Mouse (Mus musculus): ENCODE measurements around the gene Prss50. TPM values are rescaled to one million over a fixed set of nuclear protein-coding genes. Genes with fewer than 3 reads are reported as not detected.

Gene Prss50
- polyA plus RNA-seq, 1 experiment from 2014 or later: not detected

DNA sequence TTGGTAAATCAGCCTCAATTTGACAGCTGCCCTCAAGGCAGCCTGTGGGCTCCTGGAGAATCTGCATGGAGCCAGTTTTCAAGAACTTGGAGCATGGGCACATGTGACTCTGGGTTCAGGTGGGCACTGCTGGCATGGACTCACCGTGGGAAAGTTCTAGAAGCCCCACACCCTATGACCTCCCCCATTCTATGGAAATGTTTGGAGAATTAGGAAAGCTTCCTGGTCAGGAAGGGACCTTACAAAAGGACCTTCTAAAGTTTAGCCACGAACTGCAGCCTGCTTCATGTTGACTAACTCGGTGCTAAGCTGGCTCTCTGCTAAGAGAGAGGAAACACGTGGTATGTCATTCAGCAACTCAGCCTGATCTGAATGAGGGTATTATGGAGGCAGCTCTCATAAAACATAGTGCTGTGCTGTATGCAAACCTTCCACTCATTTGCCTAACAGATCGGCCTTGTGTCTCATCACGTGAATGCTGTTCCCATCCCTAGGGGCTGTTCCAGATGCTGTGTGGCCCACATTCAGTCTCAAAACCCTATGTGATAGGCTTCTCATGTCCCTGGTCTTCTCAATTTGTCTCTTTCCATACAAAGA lies 51.7 kb downstream of the Prss50 start:
- H3K36me3 ChIP-seq: no peaks in the 10 kb centered on the region
- H3K27me3 ChIP-seq: no peaks in the 10 kb centered on the region
- no peaks in the 10 kb centered on the region for H3K4me1 ChIP-seq
- no peak overlapping the region for H3K9ac ChIP-seq
- WGBS: 71% methylated on average over 6 of the region's 6 CpGs
- ATAC-seq (ENCODE audit: borderline replicate concordance, extremely low read depth, low FRiP score, low TSS enrichment): no peak
- H3K9me3 ChIP-seq: no peaks in the 10 kb centered on the region
- H3K4me2 ChIP-seq: no peak overlapping the region
- H3K4me3 ChIP-seq: no peak overlapping the region
- no peak overlapping the region for H3K27ac ChIP-seq

Other genes with a start within 250 kb of the Prss50 start
- gene Nradd, start 233.5 kb upstream of the Prss50 start, polyA plus RNA-seq (2015; fragmentation: Nextera tagmentation; extraction: Ambion mirVana): 51.2 and 55.6 TPM in 2 replicates
- 3.6 and 4.2 TPM in 2 replicates for gene Nbeal2, start 203.8 kb upstream of the Prss50 start, polyA plus RNA-seq (2015; fragmentation: Nextera tagmentation; extraction: Ambion mirVana)
- 151 TPM in 2 replicates for gene Ccdc12, start 201.5 kb upstream of the Prss50 start, polyA plus RNA-seq (2015; fragmentation: Nextera tagmentation; extraction: Ambion mirVana)
- 19.8 and 68.6 TPM in 2 replicates for gene Myl3, start 116.1 kb upstream of the Prss50 start, polyA plus RNA-seq (2015; fragmentation: Nextera tagmentation; extraction: Ambion mirVana)
- gene Pth1r, start 110.8 kb upstream of the Prss50 start, polyA plus RNA-seq (2015; fragmentation: Nextera tagmentation; extraction: Ambion mirVana): 78.8 and 79.7 TPM in 2 replicates
- not detected in 2 replicates for gene Prss42, start 59.8 kb upstream of the Prss50 start, polyA plus RNA-seq (2015; fragmentation: Nextera tagmentation; extraction: Ambion mirVana)
- gene Prss44, start 44.0 kb upstream of the Prss50 start, polyA plus RNA-seq (2015; fragmentation: Nextera tagmentation; extraction: Ambion mirVana): not detected in 2 replicates
- gene Prss43, start 31.3 kb upstream of the Prss50 start, polyA plus RNA-seq (2015; fragmentation: Nextera tagmentation; extraction: Ambion mirVana): not detected in 2 replicates
- not detected in 2 replicates for gene Prss45, start 23.4 kb upstream of the Prss50 start, polyA plus RNA-seq (2015; fragmentation: Nextera tagmentation; extraction: Ambion mirVana)
- not detected in 2 replicates for gene Prss46, start 13.5 kb upstream of the Prss50 start, polyA plus RNA-seq (2015; fragmentation: Nextera tagmentation; extraction: Ambion mirVana)
- gene Als2cl, start 21.9 kb downstream of the Prss50 start, polyA plus RNA-seq (2015; fragmentation: Nextera tagmentation; extraction: Ambion mirVana): 5.9 and 8.7 TPM in 2 replicates
- 1.1 and 1.3 TPM in 2 replicates for gene Tmie, start 22.1 kb downstream of the Prss50 start, polyA plus RNA-seq (2015; fragmentation: Nextera tagmentation; extraction: Ambion mirVana)
- gene Fam240a, start 58.9 kb downstream of the Prss50 start, polyA plus RNA-seq (2015; fragmentation: Nextera tagmentation; extraction: Ambion mirVana): not detected in 2 replicates
- gene Tdgf1, start 88.2 kb downstream of the Prss50 start, polyA plus RNA-seq (2015; fragmentation: Nextera tagmentation; extraction: Ambion mirVana): not detected in 2 replicates
- gene Lrrc2, start 93.6 kb downstream of the Prss50 start, polyA plus RNA-seq (2015; fragmentation: Nextera tagmentation; extraction: Ambion mirVana): 0.19 and 0.45 TPM in 2 replicates
- gene Rtp3, start 132.6 kb downstream of the Prss50 start, polyA plus RNA-seq (2015; fragmentation: Nextera tagmentation; extraction: Ambion mirVana): 1.1 TPM in 2 replicates
- 1.5 and 2.7 TPM in 2 replicates for gene Ltf, start 161.3 kb downstream of the Prss50 start, polyA plus RNA-seq (2015; fragmentation: Nextera tagmentation; extraction: Ambion mirVana)
- gene Ccrl2, start 199.6 kb downstream of the Prss50 start, polyA plus RNA-seq (2015; fragmentation: Nextera tagmentation; extraction: Ambion mirVana): 3.7 and 4.6 TPM in 2 replicates

Measured in lung, embryonic 15.5 days (tissue).